Mouse (Mus musculus) liver, postnatal 0 days (tissue): ENCODE results near the gene Cbx4.

Experiments used
- CTCF ChIP-seq: sonication (generic); IDR thresholded peaks from 2 replicates; pipeline ENCODE4 v1.5.1; 2016; ENCODE audit warnings: antibody characterized with exemption, low read depth
- EP300 ChIP-seq: IDR thresholded peaks from 2 replicates; pipeline ENCODE4 v1.6.1; 2016; ENCODE audit warnings: antibody characterized with exemption, low read depth, mild to moderate bottlenecking

GRCm38 (mm10) chr11:119128668-119129280 is 42.8 kb upstream of the Cbx4 start:
- TF ChIP-seq CTCF (no peak), EP300 (no peak)
